Mouse (Mus musculus): ENCODE results near the gene Cdipt. TPM values are rescaled to one million over a fixed set of nuclear protein-coding genes. Genes with fewer than 3 reads are reported as not detected.

The Cdipt gene
- polyA plus RNA-seq, 1 experiment from 2014 or later = 44.8 TPM

DNA sequence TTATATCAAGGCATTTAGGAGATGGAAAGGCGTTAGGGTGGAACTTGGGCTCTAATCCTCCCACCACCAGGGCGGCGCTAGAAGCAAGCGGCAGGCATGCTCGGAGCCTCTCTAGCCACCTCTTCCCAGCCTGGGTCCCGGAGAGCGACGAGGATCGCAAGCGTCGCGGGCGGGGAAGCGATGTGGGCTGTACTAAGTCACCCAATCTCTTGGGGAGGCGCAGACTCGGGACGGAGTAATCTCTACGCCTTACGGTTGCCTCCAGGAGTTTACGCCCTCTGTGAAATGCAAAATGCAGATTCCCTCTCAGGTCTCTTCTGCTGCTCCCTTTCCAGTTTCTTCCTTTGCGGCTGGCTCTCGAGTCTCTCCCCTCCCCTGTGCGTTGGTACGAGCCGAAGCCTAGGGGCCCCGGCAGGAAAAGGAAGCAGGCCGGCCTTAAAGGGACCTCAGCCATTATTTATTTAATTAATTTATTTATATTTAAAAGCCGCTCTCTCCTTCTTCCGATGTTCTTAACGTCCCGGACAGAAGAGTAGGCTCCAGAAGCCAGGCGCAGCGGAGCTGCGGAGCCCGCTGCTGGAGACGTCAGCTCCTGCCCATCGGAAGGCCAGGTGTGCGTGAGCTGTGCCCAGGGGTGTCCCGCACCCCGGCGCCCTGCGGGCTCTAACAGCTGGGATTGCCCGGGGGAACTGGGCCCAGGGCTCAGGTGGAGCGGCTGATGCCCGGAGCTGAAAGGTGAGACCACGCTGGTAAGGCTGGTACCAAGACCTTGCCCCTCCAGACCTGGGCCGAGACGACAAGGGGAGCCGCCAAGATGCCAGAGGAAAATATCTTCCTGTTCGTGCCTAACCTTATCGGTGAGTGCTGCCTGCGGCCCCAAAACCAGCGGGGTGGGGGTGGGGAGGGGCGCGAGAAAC is 494 bp downstream of the Cdipt start, which contains the start of gene Cdiptos:
Gene Cdiptos (minus strand): TSS at position 149 of the 917 bp plus-strand sequence.
- Histone ChIP-seq H3K4me1 (replicated peaks) (peaks cover 40% of the 10 kb centered on the region), H3K4me3 (replicated peaks) (peak within 1 kb of the TSS; percentile 92), H3K27ac (replicated peaks) (peak within 1 kb of the TSS; percentile 94), H3K9me3 (replicated peaks) (no peaks in the 10 kb centered on the region), H3K36me3 (replicated peaks) (peaks cover 30% of the 10 kb centered on the region), H3K4me2 (peak within 1 kb of the TSS; percentile 74), H3K27me3 (no peaks in the 10 kb centered on the region), H3K9ac (peak within 1 kb of the TSS; percentile 95)
- ATAC-seq (ENCODE audit: insufficient read depth) = peak; percentile 94
- under 1% methylated on average over 55 of the region's 55 CpGs for WGBS (ENCODE audit: insufficient replicate concordance)

DNA sequence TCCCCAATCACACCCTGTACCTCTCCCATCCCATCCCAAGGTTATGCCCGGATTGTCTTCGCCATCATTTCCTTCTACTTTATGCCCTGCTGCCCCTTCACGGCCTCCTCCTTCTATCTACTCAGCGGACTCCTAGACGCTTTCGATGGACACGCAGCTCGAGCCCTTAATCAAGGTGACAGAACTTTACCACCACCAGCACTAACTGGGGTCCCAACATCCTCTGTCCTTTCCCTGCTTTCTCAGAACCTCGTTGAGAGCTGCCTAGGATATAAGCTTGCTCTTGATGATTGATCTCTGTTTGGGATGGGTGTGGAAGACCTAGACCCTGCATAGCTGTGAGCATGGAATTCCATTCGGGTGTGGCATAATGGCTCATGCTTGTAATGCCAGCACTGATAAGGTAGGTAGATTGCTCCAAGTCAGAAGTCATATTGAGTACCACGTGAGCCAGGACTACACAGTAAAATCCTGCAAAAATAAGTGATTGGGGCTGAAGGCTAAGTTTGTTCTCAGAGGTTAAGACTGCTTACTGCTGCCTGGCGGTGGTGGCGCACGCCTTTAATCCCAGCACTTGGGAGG is 1.3 kb downstream of the Cdipt start:
- ATAC-seq (ENCODE audit: insufficient read depth) = no peak
- H3K9ac ChIP-seq = peak overlapping the region; percentile 95
- no peaks in the 10 kb centered on the region for H3K27me3 ChIP-seq
- peaks cover 47% of the 10 kb centered on the region for H3K4me1 ChIP-seq (replicated peaks)
- WGBS (ENCODE audit: insufficient replicate concordance) = 23% methylated on average over 14 of the region's 14 CpGs
- peaks cover 30% of the 10 kb centered on the region for H3K36me3 ChIP-seq (replicated peaks)
- H3K4me2 ChIP-seq = peak overlapping the region; percentile 74
- peak overlapping the region; percentile 94 for H3K27ac ChIP-seq (replicated peaks)
- peak overlapping the region; percentile 92 for H3K4me3 ChIP-seq (replicated peaks)
- no peaks in the 10 kb centered on the region for H3K9me3 ChIP-seq (replicated peaks)

DNA sequence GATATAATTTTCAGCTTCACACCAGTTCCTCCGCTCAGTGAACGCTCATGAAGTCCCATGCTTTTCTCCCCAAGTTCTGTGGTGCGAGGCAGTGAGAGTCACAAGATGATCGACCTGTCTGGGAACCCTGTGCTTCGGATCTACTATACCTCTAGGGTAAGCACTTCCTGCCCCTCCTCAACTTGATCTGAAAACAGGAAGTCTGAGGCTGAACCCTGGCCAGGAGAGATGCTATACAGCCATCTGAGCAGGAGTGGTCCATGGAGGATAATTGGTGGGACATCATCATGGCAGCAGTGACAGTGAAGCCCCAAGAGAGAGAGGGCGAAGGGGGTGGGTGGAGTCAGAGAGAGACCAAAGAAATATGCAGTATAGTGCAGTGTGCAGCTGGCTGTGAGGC is 3.1 kb downstream of the Cdipt start:
- no peaks in the 10 kb centered on the region for H3K27me3 ChIP-seq
- peaks cover 30% of the 10 kb centered on the region for H3K36me3 ChIP-seq (replicated peaks)
- H3K4me1 ChIP-seq (replicated peaks) = peaks cover 50% of the 10 kb centered on the region
- 78% methylated on average over 6 of the region's 6 CpGs for WGBS (ENCODE audit: insufficient replicate concordance)
- no peak for ATAC-seq (ENCODE audit: insufficient read depth)
- H3K9ac ChIP-seq = no peak overlapping the region
- H3K9me3 ChIP-seq (replicated peaks) = no peaks in the 10 kb centered on the region
- no peak overlapping the region for H3K27ac ChIP-seq (replicated peaks)
- H3K4me2 ChIP-seq = no peak overlapping the region
- no peak overlapping the region for H3K4me3 ChIP-seq (replicated peaks)

DNA sequence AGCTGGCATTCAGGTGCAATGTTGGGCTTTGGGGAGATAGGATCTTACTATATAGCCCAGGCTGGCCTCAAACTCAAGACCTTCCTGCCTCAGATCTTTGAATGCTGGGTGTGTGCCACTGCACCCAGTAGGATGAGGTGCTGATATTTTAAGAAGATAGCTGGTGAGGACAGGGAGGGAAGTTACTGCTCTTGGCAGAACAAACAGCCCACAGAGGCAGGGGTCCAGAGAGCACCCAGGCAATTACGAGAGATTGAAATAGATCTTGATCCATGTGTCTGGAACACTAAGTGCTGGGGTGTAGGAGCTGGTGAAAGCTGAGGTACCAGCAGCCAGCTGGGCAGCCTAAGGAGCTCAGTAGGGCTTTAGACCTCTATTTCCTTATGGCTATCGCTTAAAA is 5.9 kb downstream of the Cdipt start:
- Histone ChIP-seq H3K9ac (no peak overlapping the region), H3K36me3 (replicated peaks) (peaks cover 30% of the 10 kb centered on the region), H3K27ac (replicated peaks) (no peak overlapping the region), H3K4me2 (no peak overlapping the region), H3K27me3 (no peaks in the 10 kb centered on the region), H3K4me1 (replicated peaks) (peaks cover 41% of the 10 kb centered on the region), H3K9me3 (replicated peaks) (no peaks in the 10 kb centered on the region), H3K4me3 (replicated peaks) (no peak overlapping the region)
- WGBS (ENCODE audit: insufficient replicate concordance) = 75% methylated on average over 2 of the region's 2 CpGs
- no peak for ATAC-seq (ENCODE audit: insufficient read depth)

DNA sequence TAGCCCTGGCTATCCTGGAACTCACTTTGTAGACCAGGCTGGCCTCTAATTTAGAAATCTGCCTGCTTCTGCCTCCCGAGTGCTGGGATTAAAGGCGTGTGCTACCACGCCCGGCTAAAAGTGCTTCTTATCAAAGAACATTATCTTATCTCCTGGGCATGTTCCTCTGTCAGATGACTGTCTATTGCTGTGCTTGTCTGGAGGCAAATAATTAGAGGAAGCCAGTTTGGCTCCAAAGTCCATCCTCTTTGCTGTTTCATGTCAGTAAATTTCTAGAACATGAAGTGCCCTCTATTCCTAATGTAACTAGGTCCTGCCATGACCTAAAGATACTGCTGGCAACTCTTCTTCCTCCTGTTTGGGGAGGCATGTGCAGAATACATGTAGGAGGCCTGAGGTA is 6.3 kb downstream of the Cdipt start:
- Histone ChIP-seq H3K27ac (replicated peaks) (no peak overlapping the region), H3K27me3 (no peaks in the 10 kb centered on the region), H3K9me3 (replicated peaks) (no peaks in the 10 kb centered on the region), H3K9ac (no peak overlapping the region), H3K36me3 (replicated peaks) (peaks cover 30% of the 10 kb centered on the region), H3K4me1 (replicated peaks) (peaks cover 39% of the 10 kb centered on the region), H3K4me2 (no peak overlapping the region), H3K4me3 (replicated peaks) (no peak overlapping the region)
- ATAC-seq (ENCODE audit: insufficient read depth) = no peak
- 37% methylated on average over 4 of the region's 4 CpGs for WGBS (ENCODE audit: insufficient replicate concordance)

DNA sequence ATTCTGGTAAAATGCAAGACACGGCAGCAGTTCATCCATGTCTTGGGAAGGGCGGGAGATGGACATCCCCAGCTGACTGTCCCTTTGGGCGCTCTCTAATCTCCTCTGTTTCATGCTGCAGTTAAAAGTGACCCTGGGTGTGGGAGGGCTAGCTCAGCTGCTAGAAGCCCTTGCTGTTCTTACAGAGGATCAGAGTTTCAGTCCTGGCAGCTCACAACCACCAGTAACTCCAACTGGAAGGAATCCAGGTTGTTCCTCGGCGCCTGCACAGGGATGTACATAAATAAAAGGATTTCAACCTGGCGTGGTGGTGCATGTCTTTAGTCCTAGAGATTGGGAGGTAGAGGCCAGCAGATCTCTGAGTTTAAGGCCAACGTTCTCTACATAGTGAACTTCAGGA is 7.4 kb downstream of the Cdipt start:
- H3K27me3 ChIP-seq = no peaks in the 10 kb centered on the region
- H3K9me3 ChIP-seq (replicated peaks) = no peaks in the 10 kb centered on the region
- H3K4me1 ChIP-seq (replicated peaks) = peaks cover 28% of the 10 kb centered on the region
- H3K9ac ChIP-seq = no peak overlapping the region
- H3K27ac ChIP-seq (replicated peaks) = no peak overlapping the region
- 71% methylated on average over 7 of the region's 7 CpGs for WGBS (ENCODE audit: insufficient replicate concordance)
- no peak overlapping the region for H3K4me2 ChIP-seq
- no peak for ATAC-seq (ENCODE audit: insufficient read depth)
- peaks cover 25% of the 10 kb centered on the region for H3K36me3 ChIP-seq (replicated peaks)
- H3K4me3 ChIP-seq (replicated peaks) = no peak overlapping the region

DNA sequence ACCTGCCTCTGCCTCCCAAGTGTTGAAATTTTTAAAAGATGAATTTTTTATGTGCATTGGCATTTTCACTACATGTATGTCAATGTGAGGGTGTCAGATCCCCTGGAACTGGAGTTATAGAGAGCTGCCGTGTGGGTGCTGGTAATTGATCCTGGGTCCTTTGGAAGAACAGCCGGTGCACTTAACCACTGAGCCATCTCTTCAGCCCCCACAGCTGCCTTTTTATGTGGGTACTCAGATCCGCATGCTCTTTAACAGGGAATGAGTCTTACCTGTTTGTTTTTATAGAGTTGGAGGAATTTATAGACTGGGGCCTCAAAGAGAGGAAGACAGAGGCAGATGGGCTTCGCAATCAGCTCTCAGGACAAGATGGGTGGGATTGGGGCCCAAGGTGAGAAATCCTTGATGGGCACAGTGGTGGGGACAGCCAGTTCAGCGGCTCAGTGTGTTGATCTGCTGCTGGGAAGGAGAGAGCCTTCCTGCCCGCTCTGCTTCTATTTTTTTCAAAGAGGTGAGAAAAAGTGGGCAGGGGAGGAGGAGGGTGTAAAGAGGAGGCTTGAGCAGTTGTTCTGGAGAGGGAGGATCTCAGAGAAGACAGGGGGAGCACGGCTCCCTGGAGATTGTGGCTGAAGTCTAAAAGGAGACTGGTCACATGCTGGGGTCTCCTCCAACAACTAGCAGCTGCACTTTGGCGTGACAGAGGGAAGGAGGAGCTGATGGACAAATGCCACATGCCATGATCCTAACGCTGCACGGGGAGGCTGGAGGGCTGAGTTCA is 9.1 kb downstream of the Cdipt start:
- ATAC-seq (ENCODE audit: insufficient read depth) = no peak
- no peak overlapping the region for H3K27ac ChIP-seq (replicated peaks)
- no peaks in the 10 kb centered on the region for H3K9me3 ChIP-seq (replicated peaks)
- WGBS (ENCODE audit: insufficient replicate concordance) = 52% methylated on average over 10 of the region's 10 CpGs
- H3K36me3 ChIP-seq (replicated peaks) = peaks cover 8% of the 10 kb centered on the region
- H3K4me3 ChIP-seq (replicated peaks) = no peak overlapping the region
- peaks cover 13% of the 10 kb centered on the region; the same call in 1 of the 2 replicates for H3K4me1 ChIP-seq (replicated peaks)
- H3K9ac ChIP-seq = no peak overlapping the region
- no peaks in the 10 kb centered on the region for H3K27me3 ChIP-seq
- H3K4me2 ChIP-seq = no peak overlapping the region

DNA sequence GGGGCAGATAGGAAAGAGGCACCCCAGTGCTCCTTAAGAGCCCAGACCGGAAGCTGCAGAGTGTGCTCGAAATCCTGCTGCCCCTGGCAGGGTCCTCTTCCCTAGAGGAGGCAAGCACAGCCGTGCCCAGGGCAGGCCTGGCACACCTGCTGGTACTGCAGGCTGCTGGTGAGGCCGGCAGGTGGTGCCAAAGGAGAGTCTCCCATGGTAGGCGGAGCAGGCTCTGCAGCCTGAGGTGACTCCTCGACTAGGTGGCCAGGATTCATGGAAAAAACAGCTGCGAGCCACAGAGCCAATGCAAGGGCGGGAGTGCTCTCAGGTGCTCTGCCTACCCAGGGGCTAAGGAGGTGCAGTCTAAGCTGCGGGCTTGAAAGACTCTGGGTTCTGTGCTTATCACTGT is 10.6 kb downstream of the Cdipt start:
- Histone ChIP-seq H3K36me3 (replicated peaks) (no peaks in the 10 kb centered on the region), H3K9ac (no peak overlapping the region), H3K27me3 (no peaks in the 10 kb centered on the region), H3K4me2 (no peak overlapping the region), H3K4me3 (replicated peaks) (no peak overlapping the region), H3K4me1 (replicated peaks) (peaks cover 9% of the 10 kb centered on the region; the same call in 1 of the 2 replicates), H3K9me3 (replicated peaks) (no peaks in the 10 kb centered on the region), H3K27ac (replicated peaks) (no peak overlapping the region)
- WGBS (ENCODE audit: insufficient replicate concordance) = 47% methylated on average over 9 of the region's 9 CpGs
- no peak for ATAC-seq (ENCODE audit: insufficient read depth)

DNA sequence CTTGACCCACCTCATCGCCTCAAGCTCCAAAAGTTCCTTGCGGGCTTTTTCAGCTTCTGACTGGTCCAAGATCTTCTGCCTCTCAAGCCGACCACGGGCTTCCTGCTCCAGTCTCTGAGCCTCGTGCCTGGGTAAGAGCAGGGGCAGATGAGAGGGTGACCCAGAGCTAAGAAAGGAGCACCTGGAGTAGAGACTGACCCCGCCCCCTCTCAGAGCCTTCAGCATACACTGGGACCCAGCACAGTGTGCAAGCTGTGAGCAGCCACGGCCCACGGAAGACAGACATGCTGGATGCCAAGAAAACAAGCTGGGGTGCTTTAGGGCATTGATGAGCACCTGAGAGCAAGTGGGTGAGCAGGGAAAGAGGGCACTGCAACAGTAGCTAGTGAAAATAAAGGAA is 13.1 kb downstream of the Cdipt start:
- Histone ChIP-seq H3K9ac (no peak overlapping the region), H3K36me3 (replicated peaks) (no peaks in the 10 kb centered on the region), H3K27ac (replicated peaks) (no peak overlapping the region), H3K4me2 (no peak overlapping the region), H3K27me3 (no peaks in the 10 kb centered on the region), H3K9me3 (replicated peaks) (no peaks in the 10 kb centered on the region), H3K4me1 (replicated peaks) (no peaks in the 10 kb centered on the region), H3K4me3 (replicated peaks) (no peak overlapping the region)
- ATAC-seq (ENCODE audit: insufficient read depth) = no peak
- 65% methylated on average over 8 of the region's 8 CpGs for WGBS (ENCODE audit: insufficient replicate concordance)

DNA sequence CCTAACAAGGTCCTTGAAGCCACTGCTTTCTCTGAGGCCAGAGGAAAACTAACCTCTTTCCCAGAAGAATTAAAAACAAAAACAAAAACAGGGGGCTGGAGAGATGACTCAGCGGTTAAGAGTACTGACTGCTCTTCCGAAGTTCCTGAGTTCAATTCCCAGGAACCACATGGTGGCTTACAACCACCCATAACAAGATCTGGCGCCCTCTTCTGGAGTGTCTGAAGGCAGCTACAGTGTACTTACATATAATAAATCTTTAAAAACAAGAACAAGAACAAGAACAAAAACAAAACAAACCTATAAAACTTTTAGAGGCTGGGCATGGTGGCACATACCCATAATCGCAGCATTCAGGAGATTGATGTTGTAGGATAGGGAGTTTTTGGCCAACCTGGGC is 20.7 kb downstream of the Cdipt start:
- no peak for ATAC-seq (ENCODE audit: insufficient read depth)
- Histone ChIP-seq H3K36me3 (replicated peaks) (peaks cover 10% of the 10 kb centered on the region), H3K4me1 (replicated peaks) (no peaks in the 10 kb centered on the region), H3K9me3 (replicated peaks) (no peaks in the 10 kb centered on the region), H3K27ac (replicated peaks) (no peak overlapping the region), H3K4me3 (replicated peaks) (no peak overlapping the region), H3K4me2 (no peak overlapping the region), H3K9ac (no peak overlapping the region), H3K27me3 (no peaks in the 10 kb centered on the region)
- 73% methylated on average over 4 of the region's 4 CpGs for WGBS (ENCODE audit: insufficient replicate concordance)

DNA sequence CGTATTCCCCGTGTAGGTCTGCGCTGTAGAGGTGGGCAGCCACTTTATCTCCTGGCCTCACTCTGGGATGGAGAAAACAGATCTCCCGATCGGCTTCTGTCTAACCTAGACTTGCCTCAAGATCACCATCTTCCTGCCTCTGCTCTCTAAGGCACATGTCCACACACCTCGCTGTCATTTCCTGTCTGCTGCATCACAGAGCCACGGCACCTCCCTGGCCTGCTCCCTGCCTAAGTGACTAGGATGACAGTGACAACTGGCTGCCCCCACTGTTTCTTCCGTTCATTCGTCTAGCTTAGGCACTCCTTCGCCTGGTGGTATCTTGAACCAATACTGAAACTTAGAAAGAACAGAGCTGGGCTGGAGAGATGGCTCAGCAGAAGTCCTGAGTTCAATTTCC is 23.9 kb downstream of the Cdipt start:
- 47% methylated on average over 10 of the region's 10 CpGs for WGBS (ENCODE audit: insufficient replicate concordance)
- Histone ChIP-seq H3K4me3 (replicated peaks) (no peak overlapping the region), H3K9ac (no peak overlapping the region), H3K27me3 (no peaks in the 10 kb centered on the region), H3K4me2 (no peak overlapping the region), H3K4me1 (replicated peaks) (no peaks in the 10 kb centered on the region; the same call in 1 of the 2 replicates), H3K27ac (replicated peaks) (no peak overlapping the region), H3K36me3 (replicated peaks) (peaks cover 10% of the 10 kb centered on the region), H3K9me3 (replicated peaks) (no peaks in the 10 kb centered on the region)
- no peak for ATAC-seq (ENCODE audit: insufficient read depth)
